Mouse (Mus musculus) thymus, postnatal 36 days (tissue): ENCODE results near the gene Sugct.

Source experiments
- DNase-seq, 2 experiments: peaks; one replicate each; pipeline ENCODE4 v3.0.0; 2022; ENCODE audit warnings: mixed read lengths in 2 of 2

The Sugct gene

DNA sequence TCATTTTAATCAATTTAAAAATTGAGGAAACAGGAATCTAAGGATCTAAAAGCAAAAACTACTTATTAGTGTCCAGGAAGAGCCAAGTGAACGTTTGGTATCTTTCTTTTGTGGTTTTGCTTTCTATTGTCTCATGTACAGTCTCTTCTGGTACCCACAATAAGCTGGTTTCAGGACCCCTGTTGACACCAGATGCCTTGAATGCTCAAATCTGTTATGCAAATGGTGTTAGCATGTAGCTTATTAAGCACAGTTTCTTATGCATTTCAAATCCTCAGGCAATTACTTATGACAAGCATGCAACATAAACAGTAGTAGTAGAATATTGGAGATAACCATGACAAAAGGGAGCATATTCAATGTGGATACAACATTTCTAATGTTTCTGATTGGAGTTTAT is 407.0 kb downstream of the Sugct start:
- no peak for DNase-seq

DNA sequence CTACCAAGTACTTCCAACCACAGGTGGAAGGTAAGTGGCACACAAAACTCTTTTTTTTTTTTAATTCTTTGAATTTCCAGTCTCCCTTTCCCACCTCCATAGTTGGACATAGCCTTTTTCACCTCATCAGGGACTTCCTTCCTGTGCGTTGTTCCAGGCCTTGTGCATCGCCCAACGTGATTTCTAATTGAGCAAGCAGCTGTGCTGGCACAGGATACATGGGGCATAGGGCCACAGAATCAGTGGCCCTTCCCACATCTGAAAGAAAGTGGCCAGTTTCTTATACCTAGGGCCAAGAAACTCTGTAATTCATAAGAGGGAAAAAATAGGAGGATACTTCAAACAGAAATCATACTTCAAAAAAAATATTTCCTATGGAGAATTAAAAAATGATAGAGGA is 449.4 kb downstream of the Sugct start:
- DNase-seq: no peak

DNA sequence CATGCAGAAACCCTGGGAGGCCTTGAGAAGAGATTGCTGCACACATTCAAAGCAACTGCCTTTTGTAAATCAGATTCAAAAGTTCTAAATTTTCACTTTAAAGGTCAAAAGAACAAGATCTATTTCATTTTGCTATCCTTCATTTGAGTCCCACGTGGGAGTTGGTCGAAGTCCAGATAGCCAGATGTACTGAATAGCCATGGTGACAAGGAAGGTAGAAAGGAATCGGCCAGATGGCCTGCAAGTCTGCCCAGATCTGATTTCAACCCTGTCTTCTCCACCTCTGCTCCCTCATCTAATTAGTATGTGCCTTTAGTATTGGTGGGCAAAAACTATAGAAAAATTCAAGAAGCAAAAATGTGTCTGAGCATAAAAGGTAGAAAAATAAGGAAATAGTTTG is 478.8 kb downstream of the Sugct start:
- no peak for DNase-seq

DNA sequence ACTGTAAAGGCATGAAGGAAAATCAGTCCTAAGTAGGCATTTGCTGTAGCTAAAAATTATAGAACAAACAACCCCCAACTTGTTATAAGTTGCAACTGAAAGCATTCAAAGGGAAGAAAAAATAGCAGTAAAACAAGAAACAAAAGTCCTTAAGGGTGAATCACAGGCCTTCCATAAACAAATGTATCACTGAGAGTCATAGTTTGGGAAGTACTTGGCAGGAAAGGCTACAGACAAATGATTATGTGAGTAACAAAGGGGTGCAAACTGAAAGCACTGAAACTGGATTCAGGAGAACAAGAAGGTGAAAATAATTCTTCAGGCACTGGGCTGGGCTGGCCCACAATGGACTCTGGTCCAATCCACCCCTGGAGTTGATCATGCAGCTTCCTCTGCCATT is 482.7 kb downstream of the Sugct start:
- no peak for DNase-seq

DNA sequence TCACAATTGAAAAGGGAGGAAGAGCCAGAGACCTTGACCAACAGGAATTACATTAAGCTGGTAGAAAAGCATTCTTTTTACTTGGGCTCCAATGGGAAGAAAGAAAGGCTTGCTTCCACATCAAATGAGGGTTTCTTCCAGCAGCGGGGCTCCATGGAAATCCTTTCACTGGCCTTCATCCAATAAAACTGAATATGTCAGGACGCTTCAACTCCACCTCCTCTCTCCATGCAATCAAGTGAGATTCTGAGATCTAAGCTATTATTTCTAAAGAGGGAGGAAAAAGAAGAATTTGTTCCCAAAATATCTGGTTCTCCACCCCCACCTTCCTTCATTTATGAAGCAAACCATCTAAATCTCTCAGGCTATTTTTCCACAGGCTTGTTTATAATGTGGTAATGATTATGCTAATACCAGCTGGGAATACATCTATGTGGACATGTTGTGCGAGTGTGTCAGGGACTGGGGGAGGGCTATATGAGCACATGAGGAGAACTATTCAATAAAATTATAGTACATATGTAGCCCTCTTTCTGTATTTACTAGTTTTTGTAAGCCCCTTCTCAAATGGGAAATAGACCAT is 505.1 kb downstream of the Sugct start:
- DNase-seq: no peak

DNA sequence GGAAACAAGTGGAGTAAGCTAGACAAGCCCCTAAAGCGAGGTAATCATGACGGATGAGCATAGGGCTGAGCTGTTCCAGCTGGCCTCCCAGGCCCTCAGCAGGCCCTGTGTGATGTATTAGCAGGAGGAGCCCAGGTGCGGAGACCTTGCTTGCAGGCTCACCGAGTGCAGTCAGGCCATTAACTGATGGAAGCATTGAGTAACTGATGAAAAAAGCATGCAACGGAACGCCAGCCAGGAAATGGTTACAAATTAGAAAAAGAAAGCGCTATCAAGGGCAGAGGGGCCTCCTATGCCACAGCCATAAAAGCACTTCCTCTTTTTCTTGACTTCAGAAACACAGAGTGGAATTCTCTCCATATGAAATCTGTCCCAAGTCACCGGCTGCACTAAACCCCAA is 510.1 kb downstream of the Sugct start:
- DNase-seq: peak; percentile 12 to 16

DNA sequence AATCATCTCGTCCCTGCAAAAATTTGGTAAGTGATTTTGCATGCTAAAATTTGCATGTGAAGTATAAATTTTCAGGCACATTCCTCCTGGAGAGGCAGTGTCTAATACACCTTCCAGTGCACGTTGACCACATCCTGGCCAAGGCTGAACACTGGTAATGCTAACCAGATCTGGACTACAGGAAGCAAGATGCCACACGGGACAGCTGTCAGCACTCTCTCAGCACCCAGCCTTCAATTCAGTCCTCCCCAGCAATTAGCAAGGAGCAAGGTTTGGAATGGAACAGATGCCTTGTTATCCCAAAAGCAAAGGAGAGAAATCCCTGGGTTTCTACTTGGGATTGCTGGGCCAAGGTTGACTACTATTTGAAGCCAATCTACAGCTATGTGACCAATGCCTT is 529.4 kb downstream of the Sugct start:
- no peak for DNase-seq

DNA sequence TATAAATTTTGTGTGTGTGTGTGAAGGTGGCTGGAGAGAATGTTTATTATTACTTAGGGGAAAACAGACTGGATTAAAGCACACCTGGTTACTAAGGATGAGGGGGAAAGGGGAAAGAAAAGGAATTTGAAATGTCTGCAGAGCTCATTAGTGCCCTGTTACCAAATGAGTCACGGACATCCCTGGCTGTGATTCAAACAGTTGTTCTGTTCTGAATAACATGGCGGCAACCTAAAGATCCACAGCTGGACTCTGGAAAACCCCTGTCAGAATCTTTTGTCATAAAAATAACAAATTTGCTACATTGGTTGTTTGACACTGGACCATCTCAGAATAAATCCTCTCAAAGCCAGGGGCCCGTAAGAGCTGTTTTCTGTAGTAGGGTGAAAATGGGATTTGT is 530.6 kb downstream of the Sugct start:
- no peak for DNase-seq

DNA sequence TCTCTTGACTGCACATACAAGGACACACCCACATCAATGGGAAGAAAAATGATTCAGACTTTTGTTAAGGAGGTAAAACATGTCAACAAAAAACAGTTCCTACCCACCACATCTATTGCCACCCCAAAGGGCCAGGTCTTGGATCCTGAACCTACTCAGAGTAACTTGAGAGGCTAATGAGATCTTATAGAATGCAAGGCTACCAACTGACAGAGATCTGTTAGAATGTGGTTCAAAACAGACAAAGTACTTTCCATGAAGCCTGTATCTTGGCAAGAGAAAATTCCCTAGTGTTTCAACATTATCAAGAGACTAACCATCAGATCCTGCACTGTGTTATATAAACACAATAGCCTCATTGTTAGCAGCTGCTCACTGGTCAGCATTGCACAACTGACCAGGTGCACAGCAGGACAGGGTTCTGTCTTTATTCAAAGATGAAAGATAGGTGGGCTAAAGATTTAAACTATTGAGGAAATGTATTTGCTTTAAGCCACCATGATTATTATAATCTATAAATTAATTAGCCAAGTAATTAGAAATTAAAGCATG is 548.8 kb downstream of the Sugct start:
- no peak for DNase-seq

DNA sequence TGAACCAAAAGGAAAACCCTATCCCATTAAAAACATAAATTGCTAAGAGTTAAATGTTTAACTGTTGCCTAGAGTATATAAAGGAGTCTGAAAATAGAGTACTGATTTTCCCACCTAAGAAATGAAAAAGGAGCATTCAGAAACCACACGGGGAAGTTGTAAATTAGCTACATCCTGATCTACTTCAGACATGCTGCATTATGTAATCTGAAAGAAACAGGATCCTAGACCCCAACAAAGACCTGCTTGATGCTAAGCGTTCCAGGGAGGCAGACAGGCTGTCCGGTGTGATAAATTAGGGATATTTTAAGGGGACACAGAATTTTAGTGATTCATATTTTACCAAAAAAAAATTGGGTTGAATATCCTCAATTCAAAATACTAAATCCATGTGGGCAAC is 579.3 kb downstream of the Sugct start:
- DNase-seq: no peak

DNA sequence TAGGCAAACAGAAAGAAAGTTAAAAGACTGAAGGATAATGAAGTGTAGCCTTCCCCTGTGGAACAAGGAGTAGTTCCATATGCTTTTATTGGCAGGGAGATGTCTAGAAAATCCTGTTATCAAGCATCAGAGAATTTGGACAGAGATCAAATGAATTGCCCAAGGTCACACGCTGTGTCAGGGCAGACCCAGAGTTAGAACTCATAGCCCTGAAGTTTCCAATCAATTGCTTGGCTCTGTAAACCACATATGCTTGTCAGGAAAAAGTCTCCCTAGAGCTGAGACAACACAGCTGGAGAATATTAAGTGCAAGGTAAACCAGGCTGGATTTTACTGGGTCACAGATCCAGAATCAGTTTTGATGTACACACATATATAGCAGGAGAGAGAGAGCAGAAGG is 593.0 kb downstream of the Sugct start:
- no peak for DNase-seq

DNA sequence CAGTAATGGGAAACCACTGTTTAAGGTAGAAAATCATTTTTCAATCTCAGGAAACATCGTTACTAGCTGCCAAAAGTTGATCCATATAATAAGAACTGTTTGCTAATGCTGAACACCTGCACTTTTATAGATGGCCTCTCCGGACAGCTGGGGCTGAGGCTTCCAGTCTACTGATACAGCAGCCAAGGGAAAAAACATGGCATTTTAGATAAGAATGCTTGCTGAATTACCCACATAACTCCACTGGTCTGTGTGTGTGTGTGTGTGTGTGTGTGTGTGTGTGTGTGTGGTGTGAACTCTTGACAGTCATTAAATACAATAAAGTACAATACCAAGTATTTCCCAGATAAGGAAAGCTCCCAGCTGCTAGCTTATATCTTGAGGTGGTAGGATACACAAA is 608.8 kb downstream of the Sugct start:
- no peak for DNase-seq

DNA sequence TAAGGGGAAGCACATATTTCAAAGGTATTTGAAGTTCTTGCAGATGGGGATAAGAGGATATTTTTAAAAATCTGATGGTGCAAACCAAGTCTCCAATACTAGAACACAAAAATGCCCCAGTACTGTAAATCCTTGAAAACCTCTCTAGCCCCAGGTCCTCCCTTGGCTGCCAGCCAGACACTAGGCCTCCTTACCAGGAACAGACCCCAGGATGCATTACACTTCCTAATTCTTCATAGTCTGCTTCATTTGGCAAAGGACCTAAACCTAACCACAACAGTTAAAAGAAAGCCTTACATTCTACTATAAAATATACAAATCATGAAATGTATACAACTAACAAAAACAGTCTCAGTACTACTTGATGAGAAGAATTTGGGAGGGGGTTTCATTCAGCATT is 609.2 kb downstream of the Sugct start:
- DNase-seq: no peak

DNA sequence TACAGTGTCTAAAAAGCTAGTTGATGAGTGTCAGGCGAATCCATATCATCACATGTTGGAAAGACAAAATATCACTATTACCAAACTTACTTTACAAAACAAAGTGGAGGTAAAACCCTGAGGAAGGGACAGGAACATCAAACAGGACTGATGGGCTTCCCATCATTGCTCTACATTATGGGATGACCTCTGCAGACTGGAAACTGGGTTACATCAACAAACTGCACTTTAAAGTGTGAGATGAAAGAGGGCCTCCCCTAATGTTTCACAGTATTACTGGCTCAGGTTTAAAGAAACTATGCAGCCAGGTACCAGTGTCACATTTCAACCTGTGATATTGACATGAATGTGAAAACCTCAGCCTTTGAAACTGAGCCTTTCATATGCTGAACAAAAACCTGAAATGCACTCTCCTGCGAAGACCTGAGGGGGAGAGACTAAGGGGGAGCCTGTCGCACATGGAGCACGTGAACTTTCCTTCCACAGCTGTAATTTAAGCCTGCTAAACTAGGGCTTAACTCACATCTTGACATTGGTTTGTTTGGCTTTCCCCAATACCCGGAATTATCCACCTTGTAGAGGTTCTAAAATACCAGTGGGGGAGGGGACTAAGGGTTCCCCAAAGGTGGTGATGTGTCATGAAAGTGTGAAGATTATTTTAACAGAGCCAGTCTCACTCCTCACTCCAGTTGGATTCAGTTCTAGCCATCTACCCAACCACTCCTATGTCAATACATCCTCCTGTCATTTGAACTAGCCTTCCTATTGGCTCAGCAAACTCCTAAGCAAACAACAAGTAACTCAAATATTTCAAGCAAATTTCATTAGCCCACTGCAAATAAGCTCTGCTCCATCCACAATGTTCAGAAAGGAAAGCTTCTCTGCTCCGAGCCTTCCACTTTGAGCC is 610.2 kb downstream of the Sugct start:
- no peak for DNase-seq

DNA sequence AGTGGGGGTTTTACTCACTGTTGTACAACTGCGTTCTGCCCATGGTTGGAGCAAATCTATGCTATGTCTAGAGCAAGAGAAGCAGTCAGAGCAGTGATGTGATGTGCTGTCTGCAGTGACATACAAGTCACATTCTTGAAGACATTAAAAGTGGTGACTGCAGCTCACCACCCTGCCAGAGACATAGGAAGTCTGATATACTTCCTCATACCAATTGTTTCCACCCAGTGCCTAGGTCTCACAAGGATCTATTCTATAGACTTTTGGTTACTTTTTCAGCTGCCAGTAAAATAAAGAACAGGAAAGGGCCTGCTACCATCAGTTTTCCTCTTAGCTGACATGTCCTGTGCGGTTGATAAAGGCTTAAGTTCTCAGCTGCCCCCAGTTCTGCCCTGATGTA is 613.7 kb downstream of the Sugct start:
- no peak for DNase-seq

DNA sequence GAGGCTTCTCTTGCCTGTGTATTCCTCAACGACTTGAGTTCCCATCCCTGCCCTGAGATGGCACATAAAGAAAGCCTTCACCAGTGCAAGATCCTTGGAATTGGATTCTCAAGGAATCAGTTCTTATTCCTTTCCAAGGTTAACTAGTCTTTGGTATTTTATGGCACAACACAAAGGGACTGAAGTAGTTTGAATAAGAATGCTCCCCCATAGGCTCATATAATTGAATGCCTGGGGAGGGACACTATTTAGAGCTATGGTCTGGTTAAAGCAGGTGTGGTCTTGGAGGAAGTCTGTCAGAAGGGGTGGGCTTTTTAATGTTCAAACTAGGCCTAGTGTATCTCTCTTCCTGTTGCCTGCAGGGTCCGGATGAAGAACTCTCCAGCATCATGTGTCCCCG is 629.8 kb downstream of the Sugct start:
- no peak for DNase-seq

DNA sequence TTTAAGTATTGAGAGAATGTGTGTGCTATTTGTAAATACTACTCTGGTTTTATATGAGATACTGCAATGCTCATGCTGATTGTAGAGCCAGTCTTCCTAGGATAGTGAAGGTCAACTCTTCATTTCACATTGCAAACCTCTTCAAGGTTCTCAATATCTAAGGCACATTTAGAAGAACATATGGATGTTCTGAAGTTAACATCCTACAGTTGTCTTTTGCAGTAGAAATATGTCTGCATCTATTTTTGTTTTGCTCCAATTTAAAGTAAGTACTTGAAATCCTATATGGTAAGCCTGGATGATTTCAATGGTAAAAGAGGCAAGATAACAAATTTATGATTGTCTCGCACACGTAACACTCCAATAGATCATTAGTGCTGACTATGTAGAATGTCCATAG is 638.7 kb downstream of the Sugct start:
- no peak for DNase-seq

DNA sequence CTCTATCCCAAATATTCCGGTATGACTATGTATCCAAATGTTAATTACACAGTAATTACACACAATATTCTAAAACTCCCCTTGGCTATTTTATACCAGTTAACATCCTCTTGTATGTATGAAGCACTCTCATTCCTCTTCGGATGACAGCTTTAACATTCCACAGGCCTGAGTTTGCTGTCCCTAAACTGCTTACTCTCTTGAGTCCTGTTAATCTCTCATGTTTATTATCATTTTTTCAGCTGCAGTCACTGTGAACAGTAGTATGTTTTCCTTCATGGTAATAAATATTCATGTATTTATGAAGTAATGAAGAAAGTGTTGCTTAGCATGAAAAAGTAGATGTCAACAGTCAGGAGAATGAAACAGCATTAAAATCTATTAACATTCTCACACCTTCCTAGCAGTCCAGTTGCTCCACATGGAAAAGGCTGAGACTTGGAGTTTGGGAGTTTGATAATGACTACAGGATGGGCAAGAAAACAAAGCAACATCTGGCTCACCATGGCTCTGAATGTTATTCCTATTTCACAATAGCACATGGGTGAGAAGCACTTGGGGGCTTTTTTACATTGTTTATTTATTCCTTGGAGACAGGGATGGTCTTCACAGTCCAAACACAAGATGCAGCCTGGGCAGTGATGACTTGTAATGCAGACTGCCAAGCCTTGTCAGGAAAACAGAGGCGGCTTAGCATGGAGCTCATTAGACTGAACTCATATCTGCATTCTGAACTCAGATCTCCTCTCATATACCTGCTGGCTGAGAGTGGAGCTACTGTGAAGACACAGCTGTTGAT is 651.7 kb downstream of the Sugct start:
- no peak for DNase-seq

DNA sequence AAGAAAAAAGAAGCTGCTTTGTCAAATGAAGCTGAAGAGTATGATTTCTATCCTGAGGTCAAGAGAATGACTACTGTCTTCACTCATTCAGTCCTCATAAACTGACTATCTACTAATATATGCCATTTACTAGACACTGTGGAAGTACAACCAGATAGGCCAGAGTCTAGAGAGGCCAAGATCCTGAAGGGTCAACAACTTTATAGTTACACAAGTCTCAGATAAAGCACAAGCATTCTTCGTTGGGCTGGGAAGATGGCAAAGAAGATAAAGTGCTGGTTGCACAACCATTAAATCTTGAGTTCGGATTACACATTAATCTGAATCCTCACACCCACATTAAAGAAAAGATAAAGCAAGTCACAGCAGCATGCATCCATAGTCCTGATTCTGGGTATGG is 653.0 kb downstream of the Sugct start:
- DNase-seq: no peak

DNA sequence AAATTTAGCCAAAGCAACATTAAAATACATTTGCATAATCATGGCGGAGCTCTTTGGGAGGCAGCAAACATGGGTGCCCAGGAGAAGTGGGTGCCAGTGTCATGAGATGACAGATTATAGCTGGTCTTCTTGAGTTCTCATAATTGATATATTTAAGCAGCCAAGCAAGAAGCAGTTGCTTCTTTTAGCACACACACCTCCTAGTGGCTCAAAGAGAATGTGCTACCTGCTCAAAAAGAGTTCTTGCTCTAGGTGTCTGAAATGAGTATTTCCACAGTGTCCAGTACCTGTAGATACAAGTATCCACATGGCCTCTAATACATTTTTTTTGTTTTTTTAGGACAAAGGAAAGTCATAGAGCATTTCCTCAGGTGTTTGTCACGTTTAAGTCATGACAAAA is 655.6 kb downstream of the Sugct start:
- no peak for DNase-seq

DNA sequence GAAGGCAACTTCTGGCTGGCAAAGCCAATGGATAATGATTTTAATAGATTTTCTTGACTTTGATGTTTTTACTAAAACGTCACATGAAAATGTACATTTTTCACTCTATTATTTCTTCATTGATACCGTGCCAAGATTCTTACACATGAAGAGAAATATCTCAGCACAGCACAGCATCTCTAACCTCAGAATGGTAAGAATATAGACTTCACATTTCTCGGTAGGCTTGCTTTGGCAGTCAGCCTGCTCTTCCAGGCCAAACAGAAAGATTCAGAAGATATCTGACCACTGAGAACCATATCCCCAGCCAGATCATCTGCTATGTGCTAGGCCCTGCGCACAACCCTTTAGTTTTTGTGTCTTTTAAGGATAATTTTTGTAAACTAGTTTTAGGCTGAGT is 657.0 kb downstream of the Sugct start:
- no peak for DNase-seq

DNA sequence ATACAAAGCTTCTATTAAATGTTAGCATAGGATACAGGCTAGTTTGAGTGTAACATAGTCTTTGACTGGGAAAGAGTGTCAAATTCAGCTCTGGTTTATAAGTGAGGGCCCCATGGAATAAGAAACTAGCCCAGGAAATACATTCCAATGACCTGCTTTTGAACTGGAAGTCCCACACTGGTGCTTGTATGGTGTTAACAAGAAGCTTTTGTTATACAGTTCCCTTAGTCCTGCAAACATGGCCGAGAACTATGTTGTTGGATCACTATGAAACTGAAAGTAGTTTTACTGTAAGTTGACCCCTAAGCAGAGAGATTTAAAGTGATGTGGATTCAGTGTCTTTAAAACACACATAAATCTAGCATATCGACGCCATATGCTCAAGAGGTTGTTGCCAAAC is 657.5 kb downstream of the Sugct start:
- DNase-seq: no peak

DNA sequence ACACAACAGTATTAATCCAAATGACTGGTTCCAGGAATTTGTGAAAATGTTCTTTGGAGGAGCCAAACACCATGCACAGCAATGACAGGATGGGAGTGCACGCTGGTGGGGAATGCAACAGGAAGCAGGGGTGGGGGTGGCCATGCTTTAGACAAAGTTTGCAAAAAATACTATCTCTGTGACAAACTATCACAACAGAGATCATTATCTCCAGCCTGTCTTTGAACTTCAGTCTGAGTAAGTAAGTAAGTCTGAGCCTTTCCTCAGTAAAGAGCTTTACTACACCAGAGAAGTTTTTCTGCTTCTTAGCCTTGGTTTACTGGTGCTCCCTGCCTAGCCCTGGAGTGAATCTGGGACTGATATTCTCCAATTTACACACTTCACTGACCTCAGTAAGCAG is 664.6 kb downstream of the Sugct start:
- DNase-seq: peak; percentile 9 to 19

DNA sequence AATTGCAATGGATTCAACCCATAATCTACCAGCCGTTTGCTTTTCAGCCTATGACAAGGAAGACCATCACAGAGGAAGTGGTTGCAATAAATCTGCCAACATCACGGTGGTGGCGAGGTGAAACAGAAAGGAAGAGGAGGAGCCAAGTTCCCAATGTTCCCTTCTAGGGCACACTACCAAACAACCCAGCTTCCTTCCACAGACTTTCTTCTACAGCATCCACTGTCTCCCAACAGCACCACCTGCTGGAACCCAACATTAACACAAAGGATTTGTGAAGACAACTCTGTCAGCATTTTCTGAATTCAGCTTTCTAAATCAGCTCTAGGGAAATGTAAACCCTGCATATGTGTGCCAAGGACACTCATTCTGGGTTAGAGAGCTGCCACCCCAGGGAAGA is 666.8 kb downstream of the Sugct start:
- DNase-seq: peak; percentile 46 to 54
